ENCODE assay signal across 7 mouse cellular contexts in genomic region chrX:77511301-77511993, GRCm38 (mm10). TPM values are rescaled to one million over a fixed set of nuclear protein-coding genes. Genes with fewer than 3 reads are reported as not detected.
DNase-seq lines count a peak whose midpoint lies in the region; ATAC-seq and TF ChIP-seq lines count a peak whose summit lies in the region.

No protein-coding gene starts in this region.

- no peaks in the 10 kb centered on the region for H3K27me3 ChIP-seq in hindbrain, embryonic 16.5 days (replicated peaks; ENCODE audit: control insufficient read depth, insufficient read depth, low read length)
- no peaks in the 10 kb centered on the region for H3K27me3 ChIP-seq in midbrain, embryonic 11.5 days (ENCODE audit: control insufficient read depth, insufficient read depth, low read length)

- intact Hi-C loops in gastrocnemius, adult 2 months (cut with DNase I) = loop anchor here (2.0 to 5.0 kb wide), 2 partner anchors 71 to 127 kb away; no protein-coding TSS in a partner anchor
- intact Hi-C loops in left cerebral cortex, postnatal 4 days (cut with DNase I) = loop anchor here (5.0 kb wide), 1 partner anchor 126 kb away; no protein-coding TSS in a partner anchor

- H3K9ac ChIP-seq in hindbrain, embryonic 16.5 days (ENCODE audit: low read depth, low read length) = peak overlapping the region; percentile 78
- peak overlapping the region; percentile 89 for H3K9ac ChIP-seq in midbrain, embryonic 11.5 days (ENCODE audit: low read length)

- DNase-seq in R1 (ENCODE audit: low read depth, low spot score) = peak; percentile 58
- peak; percentile 59 for DNase-seq in cerebellum, adult 9-11 months
- peak; percentile 51 for DNase-seq in gastrocnemius, adult 2 months
- DNase-seq in left cerebral cortex, postnatal 4 days = peak; percentile 37
- DNase-seq in midbrain, embryonic 11.5 days (ENCODE audit: low spot score, missing footprints) = peak; percentile 93
- DNase-seq in spleen, adult 12 weeks (ENCODE audit: low spot score) = peak; percentile 17

- H3K4me1 ChIP-seq in hindbrain, embryonic 16.5 days (ENCODE audit: control insufficient read depth, insufficient read depth, low read depth, low read length) = peaks cover 5% of the 10 kb centered on the region; the same call in 1 of the 2 replicates
- H3K4me1 ChIP-seq in midbrain, embryonic 11.5 days (ENCODE audit: control insufficient read depth, insufficient read depth, low read length) = peaks cover 6% of the 10 kb centered on the region; the same call in 1 of the 2 replicates

- TF ChIP-seq CTCF in gastrocnemius, adult 2 months (IDR thresholded peaks at IDR 0.05) = no peak

- ATAC-seq in hindbrain, embryonic 16.5 days = peak; percentile 18
- peak; percentile 51 for ATAC-seq in midbrain, embryonic 11.5 days (ENCODE audit: low FRiP score)

- WGBS in hindbrain, embryonic 16.5 days = 15% methylated on average over 27 of the region's 55 CpGs
- WGBS in midbrain, embryonic 11.5 days = 26% methylated on average over 46 of the region's 55 CpGs

- H3K4me2 ChIP-seq in hindbrain, embryonic 16.5 days (ENCODE audit: low read length) = peak overlapping the region; percentile 63
- peak overlapping the region; percentile 47 for H3K4me2 ChIP-seq in midbrain, embryonic 11.5 days

- peaks cover 3% of the 10 kb centered on the region; the same call in 1 of the 2 replicates for H3K9me3 ChIP-seq in hindbrain, embryonic 16.5 days (ENCODE audit: control insufficient read depth, low read length)
- H3K9me3 ChIP-seq in midbrain, embryonic 11.5 days (ENCODE audit: control insufficient read depth, low read length) = no peaks in the 10 kb centered on the region

- peak overlapping the region; percentile 94 for H3K27ac ChIP-seq in gastrocnemius, adult 2 months
- H3K27ac ChIP-seq in hindbrain, embryonic 16.5 days (ENCODE audit: low read depth, low read length) = peak overlapping the region; percentile 93
- peak overlapping the region; percentile 90 for H3K27ac ChIP-seq in midbrain, embryonic 11.5 days (ENCODE audit: low read depth, low read length)

- H3K36me3 ChIP-seq in hindbrain, embryonic 16.5 days (ENCODE audit: control insufficient read depth, insufficient read depth, low read length) = no peaks in the 10 kb centered on the region
- no peaks in the 10 kb centered on the region for H3K36me3 ChIP-seq in midbrain, embryonic 11.5 days (ENCODE audit: control insufficient read depth, insufficient read depth, low read length)

- peak overlapping the region; percentile 90 for H3K4me3 ChIP-seq in gastrocnemius, adult 2 months
- peak overlapping the region; percentile 66 for H3K4me3 ChIP-seq in hindbrain, embryonic 16.5 days (ENCODE audit: low read length)
- H3K4me3 ChIP-seq in midbrain, embryonic 11.5 days (ENCODE audit: low read depth, low read length) = peak overlapping the region; percentile 64

RNA-seq across cellular contexts. Expression of gene Tbl1x, which starts 0.6 kb away (rescaled TPM):
- total RNA-seq in gastrocnemius, adult 2 months (2021) = 10 to 100 TPM in 1 of 2 experiments, 1 to 10 TPM in 1; 9.7 to 12.5 TPM
- polyA plus RNA-seq in hindbrain, embryonic 16.5 days (2015; fragmentation: Nextera tagmentation; extraction: Ambion mirVana) = 39.1 and 41.7 TPM in 2 replicates
- total RNA-seq in left cerebral cortex, postnatal 4 days (2021) = 10 to 100 TPM; 69.3 to 70.9 TPM
- 78.6 and 85.1 TPM in 2 replicates for polyA plus RNA-seq in midbrain, embryonic 11.5 days (2014; fragmentation: Nextera tagmentation; extraction: Ambion mirVana)

Comparison
In these comparisons a context has a peak if more than half of its experiments do, and no peak if none do; other contexts are left out.
1. Peak in every context shown above with its lines: DNase-seq, ATAC-seq, H3K4me3 ChIP-seq and H3K27ac ChIP-seq.
2. DNase-seq: peak in every context shown above with its lines; median percentile 93 in midbrain, embryonic 11.5 days; 59 in cerebellum, adult 9-11 months; 58 in R1; 51 in gastrocnemius, adult 2 months; 37 in left cerebral cortex, postnatal 4 days; 17 in spleen, adult 12 weeks.
3. RNA of gene Tbl1x, which starts 0.6 kb away (total RNA-seq): 69.3 to 70.9 TPM in left cerebral cortex, postnatal 4 days; 9.7 to 12.5 TPM in gastrocnemius, adult 2 months; every median in the first group is over 4 times any median in the second.